Comparison of ENCODE assay signal across 8 mouse cellular contexts in the genomic region with DNA sequence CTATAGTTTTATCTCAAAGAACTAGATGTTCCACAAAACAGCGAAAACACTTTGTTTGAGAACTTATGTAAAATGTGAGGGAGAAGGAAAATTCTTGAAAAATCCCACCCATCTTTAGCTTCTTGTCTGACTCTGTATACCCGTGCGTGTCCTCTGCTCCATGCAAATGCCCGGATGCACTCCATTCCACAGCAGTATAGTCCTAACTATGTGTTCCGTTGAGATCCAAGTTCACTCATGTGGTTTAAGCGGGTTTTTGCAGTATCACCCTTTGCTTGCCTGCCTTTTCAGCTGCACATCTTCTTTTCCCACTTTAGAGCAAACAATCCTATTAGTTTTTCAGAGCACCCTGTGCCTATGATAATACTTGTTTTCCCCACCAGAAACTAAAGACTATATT. TPM values are rescaled to one million over a fixed set of nuclear protein-coding genes. Genes with fewer than 3 reads are reported as not detected.
A peak's percentile ranks its signal among the peaks of the same experiment; 100 is the strongest.
DNase-seq lines count a peak whose midpoint lies in the region; ATAC-seq and TF ChIP-seq lines count a peak whose summit lies in the region.

No protein-coding gene starts in this region.

- TF ChIP-seq CTCF in kidney, adult 2 months (conservative IDR thresholded peaks at IDR 0.05; ENCODE audit: insufficient read depth, insufficient read length, low read depth, low read length): no peak

- H3K9me3 ChIP-seq in hindbrain, embryonic 11.5 days (ENCODE audit: control insufficient read depth, low read length): no peaks in the 10 kb centered on the region
- no peaks in the 10 kb centered on the region for H3K9me3 ChIP-seq in midbrain, embryonic 12.5 days

- peaks cover 4% of the 10 kb centered on the region for H3K4me1 ChIP-seq in kidney, adult 2 months (ENCODE audit: control insufficient read depth, insufficient read depth, low read length)
- H3K4me1 ChIP-seq in hindbrain, embryonic 11.5 days (replicated peaks; ENCODE audit: control insufficient read depth, insufficient read depth, low read length): no peaks in the 10 kb centered on the region
- peaks cover 15% of the 10 kb centered on the region for H3K4me1 ChIP-seq in midbrain, embryonic 12.5 days

- no peak for DNase-seq in kidney, adult 2 months
- no peak for DNase-seq in kidney, postnatal 25 days
- DNase-seq in MEL-GATA-1-ER (ENCODE audit: extremely low read depth, low read depth): peak; percentile 35
- DNase-seq in hindbrain, embryonic 11.5 days (ENCODE audit: low spot score): no peak
- no peak for DNase-seq in left cerebral cortex, adult 8-10 months (ENCODE audit: low spot score in 2 of 2)
- no peak for DNase-seq in cerebellum, adult 11 months

- peak overlapping the region; percentile 35 for H3K4me2 ChIP-seq in hindbrain, embryonic 11.5 days (replicated peaks; ENCODE audit: low read depth, low read length)
- peak overlapping the region; percentile 72 for H3K4me2 ChIP-seq in midbrain, embryonic 12.5 days (replicated peaks)

- no peak for TF ChIP-seq POLR2A in kidney, adult 2 months (IDR thresholded peaks at IDR 0.05; ENCODE audit: low read depth, low read length)

- no peaks in the 10 kb centered on the region for H3K27me3 ChIP-seq in kidney, adult 2 months (replicated peaks; ENCODE audit: control insufficient read depth, insufficient read depth, low read length)
- H3K27me3 ChIP-seq in hindbrain, embryonic 11.5 days (ENCODE audit: control insufficient read depth, insufficient read depth, low read length): no peaks in the 10 kb centered on the region
- H3K27me3 ChIP-seq in midbrain, embryonic 12.5 days: no peaks in the 10 kb centered on the region

- H3K4me3 ChIP-seq in kidney, adult 2 months (ENCODE audit: insufficient read depth, low read depth, low read length): 0 out of 2 replicates have a peak overlapping the region, but pooled peaks have one; percentile 22
- peak overlapping the region; percentile 70 for H3K4me3 ChIP-seq in hindbrain, embryonic 11.5 days (ENCODE audit: low read depth, low read length)
- H3K4me3 ChIP-seq in midbrain, embryonic 12.5 days: peak overlapping the region; percentile 94

- WGBS in kidney, adult 2 months: 30% methylated on average over 6 of the region's 6 CpGs
- WGBS in hindbrain, embryonic 11.5 days: 65% methylated on average over 6 of the region's 6 CpGs
- WGBS in midbrain, embryonic 12.5 days: 66% methylated on average over 6 of the region's 6 CpGs

- peaks cover 3% of the 10 kb centered on the region for H3K36me3 ChIP-seq in kidney, adult 2 months (ENCODE audit: control insufficient read depth, insufficient read depth, low read length)
- 0 out of 2 replicates have a peak, but pooled peaks cover 5% of the 10 kb centered on the region for H3K36me3 ChIP-seq in hindbrain, embryonic 11.5 days (ENCODE audit: control insufficient read depth, insufficient read depth, low read length)
- peaks cover 24% of the 10 kb centered on the region for H3K36me3 ChIP-seq in midbrain, embryonic 12.5 days

- H3K27ac ChIP-seq in kidney, adult 2 months (ENCODE audit: insufficient read depth, low read depth, low read length): no peak overlapping the region
- H3K27ac ChIP-seq in hindbrain, embryonic 11.5 days (ENCODE audit: low read depth, low read length): no peak overlapping the region
- no peak overlapping the region for H3K27ac ChIP-seq in midbrain, embryonic 12.5 days (replicated peaks)

- no peak overlapping the region; the same call in 1 of the 2 replicates for H3K9ac ChIP-seq in hindbrain, embryonic 11.5 days (ENCODE audit: low read depth, low read length)
- H3K9ac ChIP-seq in midbrain, embryonic 12.5 days (replicated peaks): peak overlapping the region; percentile 82; the same call in 1 of the 2 replicates

- ATAC-seq in hindbrain, embryonic 11.5 days (ENCODE audit: low FRiP score): no peak
- no peak for ATAC-seq in midbrain, embryonic 12.5 days (ENCODE audit: low FRiP score, low read depth)
- ATAC-seq in granulocyte monocyte progenitor cell, adult 5-6 weeks (replicated peaks; ENCODE audit: poor library complexity, severe bottlenecking): no peak

RNA-seq across cellular contexts. Expression of a gene that starts 1.1 kb away (rescaled TPM):
- 2.9 and 3.3 TPM in 2 replicates for polyA plus RNA-seq in kidney, adult 2 months (2012; rRNA removed)
- 29.4 and 30.3 TPM in 2 replicates for polyA plus RNA-seq in hindbrain, embryonic 11.5 days (2014; fragmentation: Nextera tagmentation; extraction: Ambion mirVana)
- 24.5 and 26.1 TPM in 2 replicates for polyA plus RNA-seq in midbrain, embryonic 12.5 days (2016; fragmentation: Nextera tagmentation; extraction: Ambion mirVana)
- 24.1 and 26.0 TPM in 2 replicates for total RNA-seq in granulocyte monocyte progenitor cell, adult 5-6 weeks (2014; fragmentation: Nextera tagmentation)
- 38.0 and 49.4 TPM in 2 replicates for total RNA-seq in granulocyte monocyte progenitor cell, adult 5-6 weeks (2017)
- 10 to 100 TPM in 1 of 4 experiments, 1 to 10 TPM in 3; 8.6 to 10.4 (median 9.1) TPM for total RNA-seq in left cerebral cortex, adult 8-10 months (2022)

RNA-seq across cellular contexts. Expression of a gene that starts 7.0 kb away (rescaled TPM):
- polyA plus RNA-seq in kidney, adult 2 months (2012; rRNA removed): 16.3 and 24.6 TPM in 2 replicates
- 325 and 347 TPM in 2 replicates for polyA plus RNA-seq in hindbrain, embryonic 11.5 days (2014; fragmentation: Nextera tagmentation; extraction: Ambion mirVana)
- polyA plus RNA-seq in midbrain, embryonic 12.5 days (2016; fragmentation: Nextera tagmentation; extraction: Ambion mirVana): 302 and 320 TPM in 2 replicates
- 92.3 and 115 TPM in 2 replicates for total RNA-seq in granulocyte monocyte progenitor cell, adult 5-6 weeks (2014; fragmentation: Nextera tagmentation)
- 120 and 143 TPM in 2 replicates for total RNA-seq in granulocyte monocyte progenitor cell, adult 5-6 weeks (2017)
- total RNA-seq in left cerebral cortex, adult 8-10 months (2022): 100 to 1,000 TPM; 173 to 198 (median 182) TPM

RNA-seq across cellular contexts. Expression of a gene that starts 11.6 kb away (rescaled TPM):
- 2.9 and 3.1 TPM in 2 replicates for polyA plus RNA-seq in kidney, adult 2 months (2012; rRNA removed)
- polyA plus RNA-seq in hindbrain, embryonic 11.5 days (2014; fragmentation: Nextera tagmentation; extraction: Ambion mirVana): 41.3 and 61.2 TPM in 2 replicates
- 52.6 and 56.5 TPM in 2 replicates for polyA plus RNA-seq in midbrain, embryonic 12.5 days (2016; fragmentation: Nextera tagmentation; extraction: Ambion mirVana)
- total RNA-seq in granulocyte monocyte progenitor cell, adult 5-6 weeks (2014; fragmentation: Nextera tagmentation): 26.1 and 41.5 TPM in 2 replicates
- total RNA-seq in granulocyte monocyte progenitor cell, adult 5-6 weeks (2017): 19.7 and 27.7 TPM in 2 replicates
- 10 to 100 TPM; 39.2 to 44.4 (median 42.8) TPM for total RNA-seq in left cerebral cortex, adult 8-10 months (2022)

Comparison
In these comparisons a context has a peak if more than half of its experiments do, and no peak if none do; other contexts are left out.
1. H3K4me3 ChIP-seq: peak in every context shown above with its lines; median percentile 94 in midbrain, embryonic 12.5 days; 70 in hindbrain, embryonic 11.5 days; 22 in kidney, adult 2 months.
2. RNA of a gene that starts 7.0 kb away (polyA plus RNA-seq): 325 to 347 TPM in hindbrain, embryonic 11.5 days and 302 to 320 TPM in midbrain, embryonic 12.5 days; 16.3 to 24.6 TPM in kidney, adult 2 months; every median in the first group is over 10 times any median in the second.
3. RNA of a gene that starts 11.6 kb away (polyA plus RNA-seq): 41.3 to 61.2 TPM in hindbrain, embryonic 11.5 days and 52.6 to 56.5 TPM in midbrain, embryonic 12.5 days; 2.9 to 3.1 TPM in kidney, adult 2 months; every median in the first group is over 10 times any median in the second.